Comparison of ENCODE assay signal across 20 mouse cellular contexts in genomic region chr19:7321391-7321790, GRCm38 (mm10). TPM values are rescaled to one million over a fixed set of nuclear protein-coding genes. Genes with fewer than 3 reads are reported as not detected.
DNase-seq lines count a peak whose midpoint lies in the region; TF ChIP-seq lines count a peak whose summit lies in the region.
"Had no signal": no experiment of that assay in that cellular context is flagged by ENCODE, and none has a peak within 500 bp of the region (broad histone marks: within the 10 kb centered on the region; RNA-seq: fewer than 3 reads in every experiment).

No protein-coding gene starts in this region.

- DNase-seq in gastrocnemius, adult 2 months, result no peak
- DNase-seq in gastrocnemius, postnatal 4 days (ENCODE audit: low spot score in 2 of 2), result no peak
- DNase-seq in kidney, adult 9 months, result peak; percentile 76
- no peak for DNase-seq in kidney, adult 11 months
- DNase-seq in layer of hippocampus, adult 2 months (ENCODE audit: low spot score in 2 of 2), result no peak
- no peak for DNase-seq in layer of hippocampus, postnatal 36 days
- DNase-seq: adrenal gland, adult 2 months; adrenal gland, postnatal 10 days; adrenal gland, postnatal 25 days; B cell, adult 2 months; cerebellum, adult 11 months; cerebellum, adult 2 months; cerebellum, adult 9-10 months; cerebellum, postnatal 10 days; cerebellum, postnatal 25 days; forebrain, postnatal 0 days had no signal

- no peak overlapping the region for H3K4me3 ChIP-seq in gastrocnemius, adult 2 months
- H3K4me3 ChIP-seq in layer of hippocampus, adult 2 months, result no peak overlapping the region
- H3K4me3 ChIP-seq: embryonic facial prominence, embryonic 10.5 days; embryonic facial prominence, embryonic 12.5 days; forebrain, embryonic 13.5 days; forebrain, embryonic 15.5 days had no signal

- peak overlapping the region; percentile 1; the same call in 1 of the 2 replicates for H3K27ac ChIP-seq in gastrocnemius, adult 2 months
- H3K27ac ChIP-seq in layer of hippocampus, adult 2 months, result peak overlapping the region; percentile 11; the same call in 1 of the 2 replicates
- H3K27ac ChIP-seq: embryonic facial prominence, embryonic 10.5 days; embryonic facial prominence, embryonic 12.5 days; forebrain, embryonic 13.5 days; forebrain, embryonic 15.5 days had no signal

- intact Hi-C loops in gastrocnemius, adult 2 months (cut with DNase I), result no loop called here

- no peak for TF ChIP-seq CTCF in gastrocnemius, adult 2 months (IDR thresholded peaks at IDR 0.05)
- TF ChIP-seq CTCF in layer of hippocampus, adult 2 months (conservative IDR thresholded peaks at IDR 0.05), result no peak

RNA-seq across cellular contexts. Expression of gene Mark2, which starts 20.3 kb away (rescaled TPM):
- 10 to 100 TPM; 36.9 to 37.1 TPM for total RNA-seq in gastrocnemius, adult 2 months (2021)
- 10 to 100 TPM; 45.1 to 46.3 TPM for total RNA-seq in gastrocnemius, postnatal 4 days (2021)
- total RNA-seq in layer of hippocampus, adult 2 months (2021), result 100 to 1,000 TPM; 119 to 127 TPM
- 100 to 1,000 TPM; 111 to 118 TPM for total RNA-seq in layer of hippocampus, postnatal 36 days (2021)

RNA-seq across cellular contexts. Expression of gene Rcor2, which starts 54.3 kb away (rescaled TPM):
- total RNA-seq in gastrocnemius, adult 2 months (2021), result 1 to 10 TPM; 1.6 to 2.0 TPM
- total RNA-seq in gastrocnemius, postnatal 4 days (2021), result 10 to 100 TPM; 11.0 to 13.1 TPM
- total RNA-seq in layer of hippocampus, adult 2 months (2021), result 10 to 100 TPM; 17.0 to 18.2 TPM
- total RNA-seq in layer of hippocampus, postnatal 36 days (2021), result 10 to 100 TPM; 17.5 to 18.7 TPM

Comparison
In these comparisons a context has a peak if more than half of its experiments do, and no peak if none do; other contexts are left out.
1. RNA of gene Rcor2, which starts 54.3 kb away (total RNA-seq): 17.5 to 18.7 TPM in layer of hippocampus, postnatal 36 days, 17.0 to 18.2 TPM in layer of hippocampus, adult 2 months and 11.0 to 13.1 TPM in gastrocnemius, postnatal 4 days; 1.6 to 2.0 TPM in gastrocnemius, adult 2 months; every median in the first group is over 4 times any median in the second.